Mouse (Mus musculus) mouse trophoblast stem cell (cell line): ENCODE results near the gene Diras1.

Source experiments
- in situ Hi-C, 2 experiments: fragments of 300-500 bp; cut with MseI, MboI; formaldehyde crosslinking; loops; 2 replicates in 1 of 2; 3 replicates in 1 of 2; pipeline ENCODE4 v1.15.1; 2025

Gene Diras1

DNA sequence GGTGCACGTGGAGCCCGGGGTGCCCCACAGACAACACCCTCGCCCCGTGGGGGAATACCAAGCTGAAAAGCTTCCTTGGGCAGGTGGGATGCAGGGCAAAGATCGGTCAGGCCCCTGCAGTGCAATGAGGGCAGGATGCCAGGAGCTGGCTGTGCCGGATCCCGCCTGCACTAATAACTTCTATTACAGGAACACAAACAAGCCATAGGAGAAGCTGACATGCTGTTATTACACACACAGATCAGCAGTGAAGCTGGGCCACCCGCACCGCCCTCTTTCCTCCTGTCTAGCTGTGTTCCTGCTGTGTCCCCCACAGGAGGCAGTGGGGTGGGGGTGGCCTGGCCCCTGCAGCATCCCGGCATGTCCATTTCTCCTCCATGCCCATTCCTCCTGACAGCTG lies 3.6 kb upstream of the Diras1 start:
- in situ Hi-C loops: no loop called here

DNA sequence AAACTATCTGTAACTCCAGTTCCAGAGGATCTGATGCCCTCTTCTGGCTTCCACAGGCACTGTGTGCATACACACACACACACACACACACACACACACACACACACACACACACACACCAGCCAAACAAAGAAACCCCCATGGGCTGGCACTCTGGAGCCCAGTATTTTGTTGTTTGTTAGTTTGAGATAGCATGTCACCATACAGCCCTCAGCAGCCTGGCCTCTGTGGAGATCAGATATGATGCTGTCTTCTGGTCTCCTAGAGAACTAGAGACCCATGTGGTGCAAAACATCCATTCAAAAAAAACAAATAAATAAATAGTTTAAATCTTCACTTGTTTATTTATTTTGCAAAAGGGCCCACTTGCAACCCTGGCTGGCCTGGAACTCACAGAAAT lies 2.8 kb upstream of the Diras1 start:
- in situ Hi-C loops: no loop called here

DNA sequence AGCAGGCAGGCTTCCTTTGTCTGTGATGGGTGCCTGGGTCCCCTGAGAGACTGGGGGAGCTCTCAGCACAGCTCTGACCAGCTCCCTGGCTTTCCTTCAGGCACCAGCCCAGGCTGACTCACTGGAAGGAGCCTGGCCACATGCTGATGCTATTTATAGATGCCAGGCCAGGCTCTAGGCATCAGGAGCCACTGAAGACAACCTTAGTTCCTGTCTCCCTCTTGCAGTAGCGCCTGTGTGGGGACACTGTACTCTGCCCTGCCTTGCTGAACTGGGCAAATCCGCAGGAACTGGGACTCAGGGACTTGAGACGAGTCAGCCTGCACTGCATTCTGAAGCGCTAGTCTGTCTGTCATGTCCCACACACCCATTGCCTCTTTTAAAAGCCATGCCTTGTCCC lies 1.9 kb upstream of the Diras1 start:
- in situ Hi-C loops: no loop called here

DNA sequence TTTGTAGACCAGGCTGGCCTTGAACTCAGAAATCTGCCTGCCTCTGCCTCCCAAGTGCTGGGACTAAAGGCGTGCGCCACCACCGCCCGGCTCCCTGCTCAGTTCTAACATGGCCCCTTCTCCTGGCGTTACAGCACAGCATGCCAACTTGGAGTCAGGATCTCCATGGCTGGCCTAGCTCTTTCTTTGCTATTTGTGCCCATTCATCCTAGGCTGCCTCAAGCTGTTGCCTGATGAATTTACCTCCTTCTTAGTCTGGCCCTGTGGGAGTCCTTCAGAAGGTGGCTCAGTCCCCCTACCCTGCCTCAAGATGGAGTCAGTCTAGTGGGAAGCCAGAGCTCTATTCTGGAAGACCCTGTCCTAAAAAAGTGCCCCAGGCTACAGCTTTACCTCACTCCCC lies 1.4 kb upstream of the Diras1 start:
- in situ Hi-C loops: no loop called here

DNA sequence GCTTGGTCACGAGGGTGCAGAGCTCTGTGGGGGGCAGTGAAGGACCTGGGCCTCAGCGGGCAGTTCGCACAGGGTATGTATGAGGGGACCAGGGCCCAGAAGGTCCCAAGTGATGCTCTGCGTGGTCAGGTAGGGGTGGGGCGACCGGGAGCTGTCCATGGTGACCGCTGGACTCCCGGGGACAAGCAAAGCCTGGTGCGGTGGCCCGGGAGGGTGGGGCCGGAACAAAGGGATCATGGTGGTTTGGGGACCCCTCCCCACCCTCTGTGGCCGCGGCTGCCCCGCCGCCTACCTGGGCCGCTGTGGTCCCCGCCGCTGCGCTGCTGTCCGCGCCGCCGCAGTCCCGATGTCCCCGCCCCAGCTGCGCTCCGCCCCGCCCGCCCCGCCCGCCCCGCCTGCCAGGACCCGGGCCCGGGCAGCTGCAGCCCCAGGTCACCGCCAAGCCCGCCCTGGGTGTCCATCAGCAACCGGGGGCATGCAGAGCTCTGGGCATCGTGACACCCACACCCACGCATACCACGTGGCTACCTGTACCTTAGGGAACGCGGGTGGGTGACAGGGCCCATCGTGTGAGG lies 328 bp downstream of the Diras1 start:
- in situ Hi-C loops: no loop called here

DNA sequence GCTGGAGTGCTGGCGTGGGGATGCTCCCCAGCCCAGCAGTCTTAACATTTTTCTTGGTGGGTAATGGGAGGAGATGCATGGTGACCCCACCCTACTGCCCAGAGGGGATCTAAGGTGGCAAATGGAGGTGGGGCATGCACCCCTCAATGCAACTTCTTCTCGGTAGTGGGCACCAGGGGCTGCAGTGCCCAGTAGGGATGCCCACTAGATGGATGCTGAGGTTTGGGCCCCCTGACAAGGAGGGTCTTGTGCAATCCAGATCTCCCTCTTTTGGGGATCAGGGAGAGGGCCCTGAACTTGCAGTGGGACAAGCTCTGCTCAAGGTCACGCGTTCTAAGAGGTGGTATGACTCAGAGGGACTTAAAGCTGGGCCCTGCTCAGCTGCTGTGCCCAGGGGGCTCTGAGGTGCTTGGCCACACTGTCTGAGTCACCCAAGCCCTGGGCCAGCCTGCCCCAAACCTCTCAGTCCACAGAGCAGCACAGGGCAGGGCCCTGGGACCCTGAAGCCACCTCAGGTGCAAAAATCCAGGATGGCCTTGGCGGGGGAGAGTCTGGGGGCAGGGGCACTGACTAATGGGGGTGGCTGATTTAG lies 1.0 kb downstream of the Diras1 start:
- in situ Hi-C loops: no loop called here

DNA sequence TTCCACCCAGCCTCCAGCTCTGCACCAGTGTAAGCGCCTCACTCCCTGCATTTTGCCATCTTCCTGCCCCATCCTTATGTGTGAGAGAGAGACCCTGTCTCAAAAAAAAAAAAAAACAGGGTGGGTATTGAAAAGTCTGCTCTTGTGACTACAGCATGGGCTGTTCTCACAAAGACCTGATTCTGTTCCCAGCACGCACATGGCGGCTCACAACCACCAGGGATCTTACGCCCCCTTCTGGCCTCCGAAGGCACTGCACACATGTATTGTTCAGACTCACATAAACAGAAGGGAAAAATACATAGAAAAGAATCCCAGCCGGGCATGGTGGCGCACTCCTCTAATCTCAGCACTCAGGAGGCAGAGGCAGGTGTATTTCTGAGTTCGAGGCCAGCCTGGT lies 2.7 kb downstream of the Diras1 start:
- in situ Hi-C loops: no loop called here

DNA sequence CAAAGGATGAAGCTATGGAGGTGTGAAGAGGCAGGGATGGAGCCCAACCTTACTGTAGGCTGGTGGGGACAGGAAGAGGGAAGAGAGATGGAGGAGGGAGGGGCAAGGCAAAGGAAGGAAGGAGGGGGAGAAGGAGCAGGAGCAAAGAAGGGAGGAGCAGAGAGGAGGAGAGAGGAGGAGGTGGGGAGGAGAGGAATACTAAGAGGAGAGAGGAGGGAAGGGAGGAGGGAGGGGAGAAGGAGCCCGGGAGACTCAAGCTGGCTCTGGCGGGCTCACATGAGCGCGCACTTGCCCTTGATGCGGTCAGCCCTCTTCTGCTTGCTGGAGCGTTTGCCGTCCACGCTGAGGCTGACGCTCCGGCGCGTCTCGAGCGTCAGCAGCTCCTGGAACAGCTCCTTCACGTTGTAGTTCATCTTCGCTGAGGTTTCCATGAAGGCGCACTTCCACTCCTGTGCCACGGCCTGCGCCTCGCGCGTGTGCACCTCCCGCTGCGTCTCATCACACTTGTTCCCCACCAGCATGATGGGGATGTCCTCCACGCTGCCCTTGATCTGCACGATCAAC lies 3.8 kb downstream of the Diras1 start:
- in situ Hi-C loops: no loop called here

DNA sequence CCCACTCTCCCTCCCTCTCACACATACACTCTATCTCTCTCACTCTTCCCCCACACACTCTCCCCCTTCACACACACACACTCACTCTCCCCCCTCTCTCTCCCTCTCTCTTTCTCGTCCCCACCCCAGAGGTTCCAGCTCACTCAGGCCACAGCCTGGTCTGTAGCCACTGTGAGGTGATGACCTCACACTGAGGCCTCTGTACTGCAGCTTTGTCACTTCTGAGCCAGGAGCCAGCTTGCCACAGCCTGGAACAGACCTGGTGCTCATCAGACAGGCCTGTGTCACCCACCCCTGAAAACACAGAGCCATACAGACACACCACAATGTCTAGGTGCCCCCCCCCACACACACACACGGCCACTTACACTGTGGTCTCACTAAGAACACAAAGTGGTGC lies 5.3 kb downstream of the Diras1 start:
- in situ Hi-C loops: no loop called here

DNA sequence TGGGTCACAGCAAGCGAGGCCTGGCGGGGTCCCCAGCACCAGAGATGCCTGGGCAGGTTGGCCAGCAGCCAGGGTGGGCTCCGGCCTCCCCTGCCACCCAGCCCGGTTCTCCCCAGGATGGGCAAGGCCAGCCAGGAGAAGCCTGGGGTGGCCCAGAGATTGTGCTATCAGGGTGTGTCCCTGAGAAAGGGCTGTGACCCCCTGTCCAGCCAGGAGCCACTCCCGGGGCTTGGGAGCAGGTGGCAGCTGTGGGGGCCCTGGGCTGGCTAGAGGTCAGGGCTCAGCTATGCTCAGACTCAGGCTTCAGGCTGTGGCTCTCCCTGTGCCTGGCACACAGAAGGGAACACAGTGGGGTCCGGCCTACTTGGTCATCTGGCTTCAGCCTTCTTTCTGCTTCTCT lies 5.8 kb downstream of the Diras1 start:
- in situ Hi-C loops: no loop called here

DNA sequence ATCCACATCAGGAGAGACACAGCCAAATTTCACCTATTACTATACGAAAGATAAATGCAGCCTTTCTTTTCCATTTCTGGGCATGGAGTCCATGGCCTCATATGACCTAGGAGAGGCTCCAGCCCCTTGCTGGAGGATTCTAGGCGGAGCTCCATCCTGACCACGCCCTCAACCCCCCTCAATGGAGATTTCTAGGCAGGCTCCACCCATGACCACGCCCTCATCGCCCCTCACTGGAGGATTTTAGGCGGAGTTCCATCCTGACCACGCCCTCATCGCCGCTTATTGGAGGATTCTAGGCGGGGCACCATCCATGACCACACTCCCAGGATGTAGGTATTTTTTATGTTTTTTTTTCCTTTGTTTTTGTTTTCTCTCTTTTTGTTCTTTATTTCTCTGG lies 7.1 kb downstream of the Diras1 start:
- in situ Hi-C loops: no loop called here

DNA sequence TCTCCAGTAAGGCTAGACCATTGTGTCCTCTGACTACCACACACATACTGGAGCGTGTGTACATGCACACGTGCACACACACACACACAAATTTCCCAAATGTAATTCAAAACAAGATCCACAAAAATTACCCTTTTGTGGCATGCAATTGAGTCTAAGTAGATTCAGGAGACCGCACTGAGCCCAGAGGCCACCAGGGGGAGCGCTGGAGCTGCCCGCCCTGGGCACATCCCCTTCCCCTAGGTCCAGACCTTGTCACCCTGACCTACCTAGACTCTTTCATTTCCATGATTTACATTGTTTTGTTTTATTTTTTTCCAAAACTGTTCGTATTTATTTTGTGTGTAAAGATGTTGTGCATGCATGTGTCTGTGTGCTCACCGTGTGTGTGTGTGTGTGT lies 8.8 kb downstream of the Diras1 start:
- in situ Hi-C loops: no loop called here

DNA sequence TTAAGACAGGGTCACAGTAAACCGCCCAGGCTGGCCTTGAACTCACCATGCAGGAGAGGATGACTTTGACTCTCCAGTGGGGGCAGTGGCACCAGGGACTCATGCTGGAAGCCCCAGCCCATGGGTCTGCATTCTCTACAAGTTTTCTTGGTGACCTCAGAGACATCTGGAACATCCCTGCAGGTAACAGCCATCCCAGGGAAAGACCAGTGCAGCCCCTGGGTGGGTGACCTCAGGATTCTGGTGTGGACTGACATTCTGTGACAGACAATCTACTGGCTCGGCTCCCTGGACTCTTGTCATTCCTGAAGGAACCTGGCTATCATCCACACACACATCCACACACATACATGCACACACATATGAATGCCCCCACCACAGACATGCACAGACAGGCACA lies 9.8 kb downstream of the Diras1 start:
- in situ Hi-C loops: no loop called here

DNA sequence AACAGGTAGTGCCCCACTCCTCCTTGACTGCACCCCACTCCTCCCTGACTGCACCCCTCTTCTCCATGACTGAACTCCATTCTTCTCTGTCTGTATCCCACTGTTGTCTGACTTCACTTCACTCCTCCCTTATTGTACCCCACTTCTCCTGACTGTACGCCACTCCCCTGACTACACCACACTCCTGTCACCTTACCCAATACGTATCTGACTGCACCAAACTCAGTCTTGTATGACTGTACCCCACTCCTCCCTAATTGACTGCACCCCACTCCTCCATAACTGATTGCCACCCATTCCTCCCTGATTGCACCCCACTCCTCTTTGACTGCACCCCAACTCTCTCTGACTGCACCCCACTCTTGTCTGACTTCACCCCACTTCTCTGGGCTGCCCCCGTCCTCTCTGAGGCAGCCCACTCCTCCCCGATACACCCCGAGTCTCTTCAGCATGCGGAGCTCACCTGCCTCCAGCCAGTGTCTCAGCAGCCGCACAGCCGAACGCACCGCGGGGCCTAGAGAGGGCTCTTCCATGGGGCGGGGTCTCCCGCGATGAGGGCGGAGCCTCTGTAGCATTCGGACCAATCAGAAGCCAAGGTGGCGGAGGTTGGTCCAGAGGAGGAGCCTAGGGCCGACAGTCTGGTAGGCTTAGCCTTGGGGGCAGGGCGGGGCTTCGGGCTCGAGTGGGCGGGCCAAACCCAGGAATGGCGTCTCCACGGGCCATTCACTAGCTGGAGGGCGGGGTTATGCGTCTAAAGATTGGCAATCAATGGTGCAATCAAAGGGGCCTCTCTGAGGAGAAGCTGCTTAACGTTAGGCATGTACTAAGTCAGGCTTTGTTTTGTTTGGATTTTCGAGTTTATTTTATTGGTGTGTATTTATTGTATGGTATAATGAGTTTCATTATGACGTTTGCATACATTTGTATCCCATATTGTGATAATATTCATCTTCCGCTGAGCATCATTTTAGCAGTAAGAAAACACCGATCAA lies 10.8 kb downstream of the Diras1 start, which contains the start of gene Gng7:
Gene Gng7 (minus strand): TSS at position 553 of the 992 bp plus-strand sequence.
- in situ Hi-C loops: no loop called here

DNA sequence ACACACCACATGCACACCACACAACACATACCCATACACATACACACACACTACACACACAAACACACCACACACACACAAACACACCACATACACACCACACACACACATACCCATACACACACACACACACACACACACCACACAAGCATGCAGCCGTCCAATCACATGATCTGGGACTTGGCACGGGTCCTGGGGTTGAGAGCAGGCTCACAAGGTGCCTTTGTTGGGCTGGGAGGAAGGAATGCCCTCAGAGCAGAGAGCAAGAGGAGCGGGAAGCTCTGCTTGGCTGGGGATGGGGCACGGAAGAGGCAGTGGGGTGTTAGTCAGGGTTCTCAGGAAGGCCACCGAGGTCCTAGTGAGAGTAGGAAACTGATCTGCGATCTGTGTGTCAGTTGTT lies 14.6 kb downstream of the Diras1 start:
- in situ Hi-C loops: no loop called here

DNA sequence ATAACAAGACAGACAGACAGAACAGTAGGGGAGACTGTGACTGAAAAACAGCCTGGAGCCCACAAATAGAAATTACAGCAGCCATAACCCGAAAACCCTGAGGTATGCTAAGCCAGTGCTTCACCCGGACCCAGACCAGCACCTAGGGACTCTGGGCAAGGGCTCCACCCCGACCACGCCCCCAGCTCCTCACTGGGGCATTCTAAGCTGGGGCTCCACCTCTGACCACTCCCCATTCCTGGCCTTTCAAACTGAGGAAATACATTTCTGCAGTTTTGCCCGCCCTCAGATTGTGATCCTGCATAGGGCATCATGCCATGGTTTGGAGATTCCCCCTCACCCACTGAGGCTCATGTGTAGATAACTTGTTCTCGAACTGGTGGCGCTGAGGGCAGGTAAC lies 18.2 kb downstream of the Diras1 start:
- in situ Hi-C loops: no loop called here

DNA sequence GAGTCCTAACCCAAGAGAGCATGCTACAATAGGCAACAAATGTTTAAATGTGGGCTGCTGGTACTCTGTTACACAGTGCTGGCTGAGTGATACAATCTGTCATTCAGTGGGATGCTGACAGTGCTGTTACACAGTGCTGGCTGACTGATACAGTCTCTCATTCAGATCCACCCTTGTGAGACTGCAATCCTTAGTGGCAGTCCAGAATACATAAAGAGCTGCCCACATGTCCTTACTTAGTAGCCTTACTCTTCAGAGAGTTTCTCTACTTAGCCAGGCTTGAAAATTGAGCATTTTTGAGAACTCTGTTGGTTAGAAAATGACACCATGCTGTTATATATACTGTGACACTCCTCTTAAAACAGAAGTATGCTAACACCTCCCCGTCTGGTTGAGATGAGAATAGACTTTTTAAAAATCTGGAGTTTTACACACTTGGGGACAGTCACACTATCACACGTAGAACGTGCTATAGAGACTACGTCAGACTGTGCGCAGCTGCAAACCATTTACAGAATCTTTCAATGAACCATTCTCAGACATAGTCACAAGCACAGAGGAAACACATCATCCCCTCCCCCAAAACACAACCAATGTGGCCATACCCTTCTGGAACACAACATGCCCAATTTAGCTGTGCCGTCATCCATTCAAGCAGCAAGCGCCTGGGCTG lies 19.3 kb downstream of the Diras1 start:
- in situ Hi-C loops: no loop called here

DNA sequence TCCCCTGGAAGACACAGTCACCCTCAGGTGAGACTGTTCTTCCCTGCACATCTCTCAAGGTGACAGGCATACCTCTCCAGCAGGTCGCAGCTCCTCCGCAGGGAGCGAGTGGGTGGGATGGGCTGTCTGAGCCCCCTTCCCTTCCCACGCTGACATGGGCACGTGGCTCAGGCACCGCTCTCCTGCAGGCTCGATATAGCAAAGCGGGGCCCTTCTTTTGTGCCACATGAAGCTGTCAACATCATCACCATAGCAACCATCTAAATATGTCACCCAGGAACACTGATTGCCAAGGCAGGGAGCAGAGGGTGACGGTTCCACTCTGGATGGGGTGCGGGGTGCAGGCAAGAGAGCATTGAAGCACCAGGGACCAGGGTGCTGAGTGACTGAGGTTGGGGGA lies 24.3 kb downstream of the Diras1 start:
- in situ Hi-C loops: no loop called here

DNA sequence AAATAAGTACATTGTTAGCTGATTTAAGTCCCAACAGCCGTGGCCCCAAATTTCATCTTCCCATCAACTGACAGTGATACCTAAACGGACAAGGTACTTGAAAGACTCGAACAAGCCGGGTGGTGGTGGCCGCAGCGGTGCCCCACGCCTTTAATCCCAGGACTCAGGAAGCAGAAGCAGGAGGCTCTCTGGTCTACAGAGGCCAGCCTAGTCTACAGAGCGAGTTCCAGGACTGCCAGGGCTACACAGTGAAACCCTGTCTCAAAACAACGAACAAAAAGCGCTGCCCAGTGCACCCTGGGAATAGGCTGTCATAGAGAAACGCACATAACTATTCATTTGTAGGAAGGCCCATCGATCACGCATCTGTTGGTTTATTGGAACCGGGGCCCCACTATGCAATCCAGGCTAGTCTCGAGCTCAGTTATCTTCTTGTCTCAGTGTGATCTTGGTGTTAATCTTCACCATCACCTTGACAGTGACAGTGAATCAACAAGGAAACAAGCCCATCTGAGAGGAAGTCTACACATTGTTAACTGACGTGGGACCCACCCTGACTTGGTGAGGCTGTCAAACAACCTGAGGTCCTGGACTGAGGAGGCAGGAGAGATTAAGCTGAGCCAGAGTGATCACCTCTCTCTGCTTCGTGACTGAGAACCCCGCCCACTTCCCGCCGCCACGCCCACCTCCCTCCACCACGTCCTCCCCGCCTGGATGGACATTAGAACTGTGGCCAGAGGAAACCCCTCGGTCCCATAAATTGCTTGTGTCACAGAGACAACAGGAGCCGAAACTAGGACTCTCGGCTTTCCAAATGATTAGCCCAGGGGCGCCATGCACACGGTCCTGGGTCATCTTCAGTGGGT lies 25.0 kb downstream of the Diras1 start:
- in situ Hi-C loops: no loop called here

DNA sequence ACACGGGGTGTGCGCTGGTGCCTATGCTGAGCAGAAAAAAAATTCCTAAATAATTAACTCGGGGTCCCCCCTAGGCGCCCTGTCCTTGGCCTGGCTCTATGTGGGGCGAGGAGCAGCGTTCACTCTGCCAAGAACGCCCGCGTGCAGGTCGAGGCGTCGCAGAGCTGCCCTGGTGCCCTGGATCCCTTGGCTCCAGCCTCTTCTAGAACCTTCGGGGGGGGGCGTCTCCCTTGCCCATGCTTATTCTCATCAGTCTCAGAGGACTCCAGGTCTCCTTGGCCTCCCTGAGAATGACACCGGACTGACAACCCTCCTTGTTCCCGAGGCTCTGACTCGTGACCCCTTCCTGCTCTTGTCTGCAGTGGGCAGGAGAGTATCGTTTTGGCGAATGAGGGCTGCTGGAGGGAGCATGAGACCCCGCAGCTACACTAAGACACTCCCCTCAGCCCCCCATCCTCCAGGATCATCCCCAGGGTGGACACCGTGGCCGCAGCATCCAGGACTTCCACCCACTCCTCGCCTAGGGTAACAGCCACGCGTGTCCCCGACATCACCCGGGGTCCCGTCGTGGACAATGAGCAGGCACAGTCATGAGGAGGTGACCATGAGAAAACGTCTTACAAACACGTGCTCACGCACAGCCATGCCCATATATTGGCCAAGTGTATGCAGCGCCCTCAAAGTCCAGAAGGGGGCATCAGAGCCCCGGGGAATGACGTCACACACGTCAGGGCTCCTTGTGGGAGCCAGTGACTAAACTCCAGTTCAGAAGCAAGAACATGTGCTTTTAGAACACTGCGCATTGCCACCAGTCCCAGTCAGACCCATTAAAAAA lies 25.9 kb downstream of the Diras1 start:
- in situ Hi-C loops: loop anchor here in 1 of 2 experiments (5.0 kb wide), 1 partner anchor 43 kb away; no protein-coding TSS in a partner anchor
